Mouse (Mus musculus): ENCODE data around the gene Gm29106. TPM values are rescaled to one million over a fixed set of nuclear protein-coding genes. Genes with fewer than 3 reads are reported as not detected.
"Not testable (repeated sequence)": the region's sequence is repeated elsewhere in the genome, so short reads cannot be mapped to it uniquely, and the experiment has no call there.

Gm29106 gene
- polyA plus RNA-seq (2014; fragmentation: Nextera tagmentation; extraction: Ambion mirVana), result 0.27 and 0.38 TPM in 2 replicates

GRCm38 (mm10) chr1:118176242-118176641 lies at the start of gene Gm29106:
Gene Gm29106, plus strand, starts transcription at chr1:118176542.
- H3K4me1 ChIP-seq (ENCODE audit: control insufficient read depth, insufficient read depth, low read length); H3K27ac ChIP-seq (ENCODE audit: low read depth, low read length); H3K9me3 ChIP-seq (ENCODE audit: control insufficient read depth, low read length); H3K36me3 ChIP-seq (ENCODE audit: control insufficient read depth, insufficient read depth, low read length); DNase-seq (ENCODE audit: low spot score); H3K9ac ChIP-seq (ENCODE audit: low read length); H3K4me3 ChIP-seq (ENCODE audit: low read depth, low read length); H3K4me2 ChIP-seq (ENCODE audit: low read depth); H3K27me3 ChIP-seq (ENCODE audit: control insufficient read depth, insufficient read depth, low read length); ATAC-seq (ENCODE audit: insufficient read depth, low FRiP score, low TSS enrichment): not testable (repeated sequence)
- 67% methylated on average over 2 of the region's 2 CpGs for WGBS

- DNase-seq (ENCODE audit: low spot score), result no peak
- Histone ChIP-seq H3K4me2 (ENCODE audit: low read depth) (no peak overlapping the region), H3K4me3 (ENCODE audit: low read depth, low read length) (no peak overlapping the region), H3K36me3 (ENCODE audit: control insufficient read depth, insufficient read depth, low read length) (no peaks in the 10 kb centered on the region), H3K27ac (ENCODE audit: low read depth, low read length) (no peak overlapping the region), H3K9me3 (ENCODE audit: control insufficient read depth, low read length) (no peaks in the 10 kb centered on the region), H3K9ac (ENCODE audit: low read length) (no peak overlapping the region), H3K4me1 (ENCODE audit: control insufficient read depth, insufficient read depth, low read length) (no peaks in the 10 kb centered on the region), H3K27me3 (ENCODE audit: control insufficient read depth, insufficient read depth, low read length) (no peaks in the 10 kb centered on the region)
- 73% methylated on average over 1 of the region's 1 CpGs for WGBS
- no peak for ATAC-seq (ENCODE audit: insufficient read depth, low FRiP score, low TSS enrichment)
Measured at GRCm38 (mm10) chr1:118228540-118228939, 52.2 kb downstream of the Gm29106 start.

- no peaks in the 10 kb centered on the region for H3K4me1 ChIP-seq (ENCODE audit: control insufficient read depth, insufficient read depth, low read length)
- H3K4me2 ChIP-seq (ENCODE audit: low read depth), result no peak overlapping the region
- H3K9me3 ChIP-seq (ENCODE audit: control insufficient read depth, low read length), result no peaks in the 10 kb centered on the region
- no peaks in the 10 kb centered on the region for H3K36me3 ChIP-seq (ENCODE audit: control insufficient read depth, insufficient read depth, low read length)
- ATAC-seq (ENCODE audit: insufficient read depth, low FRiP score, low TSS enrichment), result no peak
- no peak overlapping the region for H3K27ac ChIP-seq (ENCODE audit: low read depth, low read length)
- no peak for DNase-seq (ENCODE audit: low spot score)
- no peak overlapping the region for H3K4me3 ChIP-seq (ENCODE audit: low read depth, low read length)
- WGBS, result 83% methylated on average over 1 of the region's 1 CpGs
- no peaks in the 10 kb centered on the region for H3K27me3 ChIP-seq (ENCODE audit: control insufficient read depth, insufficient read depth, low read length)
- H3K9ac ChIP-seq (ENCODE audit: low read length), result no peak overlapping the region
Measured at GRCm38 (mm10) chr1:118236032-118236431, 59.7 kb downstream of the Gm29106 start.

Other genes starting within 250 kb of the Gm29106 start
- gene Gm28168, start 248.5 kb upstream of the Gm29106 start, polyA plus RNA-seq (2014; fragmentation: Nextera tagmentation; extraction: Ambion mirVana), result not detected in 2 replicates
- gene Gm7145, start 210.6 kb upstream of the Gm29106 start, polyA plus RNA-seq (2014; fragmentation: Nextera tagmentation; extraction: Ambion mirVana), result not detected in 2 replicates
- 382 and 397 TPM in 2 replicates for gene Tsn, start 135.2 kb downstream of the Gm29106 start, polyA plus RNA-seq (2014; fragmentation: Nextera tagmentation; extraction: Ambion mirVana)
- 96.2 and 97.1 TPM in 2 replicates for gene Nifk, start 145.3 kb downstream of the Gm29106 start, polyA plus RNA-seq (2014; fragmentation: Nextera tagmentation; extraction: Ambion mirVana)
- gene Clasp1, start 212.5 kb downstream of the Gm29106 start, polyA plus RNA-seq (2014; fragmentation: Nextera tagmentation; extraction: Ambion mirVana), result 98.6 and 104 TPM in 2 replicates

Data from neural tube, embryonic 11.5 days (tissue).